Mouse (Mus musculus) left cerebral cortex, postnatal 14 days (tissue): ENCODE results near the gene Tmsb15b1. TPM values are rescaled to one million over a fixed set of nuclear protein-coding genes. Genes with fewer than 3 reads are reported as not detected.

Source experiments
- total RNA-seq, 2 experiments: library from RNA; stranded (reverse); gene quantifications; 2 replicates each; pipeline ENCODE4 v1.2.3; 2021

Tmsb15b1 gene
- total RNA-seq, 2 experiments from 2014 or later, result 5.9 to 14.8 TPM

Other genes with a start within 250 kb of the Tmsb15b1 start
- 100 to 1,000 TPM; 363 to 377 TPM for gene Morf4l2, start 233.2 kb downstream of the Tmsb15b1 start, total RNA-seq
- gene Glra4, start 196.7 kb downstream of the Tmsb15b1 start, total RNA-seq, result under 1 TPM in 1 of 2 experiments, not detected in 1; 0.27 TPM
- gene Plp1, start 154.2 kb downstream of the Tmsb15b1 start, total RNA-seq, result 100 to 1,000 TPM; 421 to 726 TPM
- gene Rab9b, start 108.1 kb downstream of the Tmsb15b1 start, total RNA-seq, result 10 to 100 TPM; 14.9 to 19.7 TPM
- not detected for gene H2bfm, start 49.5 kb downstream of the Tmsb15b1 start, total RNA-seq
- 10 to 100 TPM; 13.0 to 33.9 TPM for gene Tmsb15b2, start 1.4 kb downstream of the Tmsb15b1 start, total RNA-seq
- gene Tmsb15l, start within 50 bp of the Tmsb15b1 start, total RNA-seq, result 1 to 10 TPM; 3.6 to 4.3 TPM
- gene Zcchc18, start 16.3 kb upstream of the Tmsb15b1 start, total RNA-seq, result 100 to 1,000 TPM; 268 to 273 TPM
- gene Slc25a53, start 61.4 kb upstream of the Tmsb15b1 start, total RNA-seq, result 10 to 100 TPM; 20.2 to 26.0 TPM
- 1 to 10 TPM; 8.1 to 9.3 TPM for gene Fam199x, start 72.7 kb upstream of the Tmsb15b1 start, total RNA-seq
- gene Esx1, start 145.2 kb upstream of the Tmsb15b1 start, total RNA-seq, result not detected